Mouse (Mus musculus) embryo, embryonic 11.5 days (tissue): ENCODE data around the gene Tmem37.

Source experiments
- DNase-seq: peaks from one replicate; pipeline ENCODE4 v3.0.0-alpha.2; 2012; ENCODE audit warnings: low read depth, low spot score

Gene Tmem37

DNA sequence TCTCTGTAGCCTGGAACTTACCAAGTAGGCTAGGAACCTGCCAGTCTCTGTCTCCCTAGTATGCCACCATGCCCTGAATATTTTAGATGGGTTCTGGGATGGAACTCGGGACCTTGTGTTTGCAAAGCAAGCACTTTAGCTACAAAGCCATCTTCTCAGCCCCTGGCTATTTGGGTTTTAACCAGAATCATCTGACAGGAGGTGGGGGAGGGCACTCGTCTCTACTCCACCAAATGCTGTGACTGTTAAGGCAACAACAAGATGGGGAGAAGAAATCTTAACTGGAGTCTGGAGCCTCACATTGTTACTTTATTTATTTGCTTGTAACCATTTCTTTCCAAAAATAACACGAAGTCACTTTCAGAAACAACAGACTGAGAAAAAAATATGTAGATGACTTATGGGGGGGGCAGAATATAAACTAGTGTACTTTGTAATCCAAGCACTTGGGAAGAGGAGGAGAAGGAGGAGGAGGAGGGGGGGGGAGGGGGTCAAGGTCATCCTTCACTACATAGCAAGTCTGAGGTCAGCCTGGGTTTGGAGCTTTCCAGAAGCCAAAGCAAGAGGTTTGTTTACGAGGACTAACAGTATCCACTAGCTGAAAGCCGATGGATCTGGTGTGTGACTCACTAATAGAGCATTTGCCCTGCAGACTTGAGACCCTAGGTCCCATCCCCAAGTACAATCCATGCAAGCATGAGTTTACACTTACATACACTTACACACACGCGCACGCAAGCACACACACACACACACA is 16.0 kb downstream of the Tmem37 start:
- DNase-seq, result no peak

DNA sequence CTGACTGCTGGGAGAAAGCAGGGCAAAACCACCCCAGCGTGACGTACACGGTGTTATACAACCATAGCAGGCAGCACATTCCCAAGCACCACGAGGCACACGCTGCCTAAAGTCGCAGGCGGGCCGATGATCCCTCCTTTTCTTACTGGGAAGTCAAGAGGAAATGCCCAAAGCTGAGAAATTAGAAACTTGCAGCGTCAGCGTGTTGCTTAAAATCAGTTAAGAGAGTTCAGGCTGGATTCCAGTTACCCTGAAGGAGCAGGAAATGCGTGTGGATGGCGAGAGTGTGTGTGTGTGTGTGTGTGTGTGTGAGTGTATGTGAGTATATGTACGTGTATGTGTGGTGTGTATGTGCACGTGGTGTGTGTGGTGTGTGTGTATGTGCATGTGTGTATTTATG is 16.8 kb downstream of the Tmem37 start:
- DNase-seq, result no peak

DNA sequence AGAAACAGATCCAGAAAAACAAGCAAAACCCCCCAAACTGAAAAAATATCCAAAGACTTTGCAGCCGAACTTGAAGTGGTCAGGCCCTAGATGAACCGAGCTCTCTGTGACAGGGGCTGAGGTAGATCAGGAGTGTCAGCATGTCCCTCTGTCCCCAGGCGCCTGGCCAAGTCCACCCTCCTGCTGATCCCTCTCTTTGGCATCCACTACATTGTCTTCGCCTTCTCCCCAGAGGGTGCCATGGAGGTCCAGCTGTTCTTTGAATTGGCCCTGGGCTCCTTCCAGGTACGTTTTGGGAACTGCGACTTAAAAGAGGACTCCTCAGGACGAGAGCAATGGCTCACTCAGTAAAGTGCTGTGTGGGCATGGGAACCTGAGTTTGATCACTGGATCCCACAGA is 17.6 kb downstream of the Tmem37 start:
- no peak for DNase-seq

DNA sequence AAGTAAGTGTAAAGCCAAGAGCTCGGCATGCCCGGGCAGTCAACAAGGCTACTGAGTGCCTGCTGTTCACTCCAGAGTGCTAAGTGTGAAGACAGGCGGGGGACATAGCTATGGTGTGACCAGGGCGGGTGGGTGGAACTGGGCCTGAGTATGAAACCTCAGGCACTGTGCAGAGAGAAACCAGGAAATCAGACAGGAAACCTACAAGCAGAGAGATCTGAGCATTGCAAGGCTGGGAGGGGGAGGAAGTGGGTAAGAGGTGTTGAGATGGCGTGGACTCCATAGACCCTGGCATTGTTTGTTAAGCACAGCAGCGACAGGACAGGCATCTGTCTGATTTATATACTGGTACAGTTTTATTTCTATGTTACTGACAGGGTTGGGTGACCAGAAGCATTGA is 18.4 kb downstream of the Tmem37 start:
- DNase-seq, result no peak

DNA sequence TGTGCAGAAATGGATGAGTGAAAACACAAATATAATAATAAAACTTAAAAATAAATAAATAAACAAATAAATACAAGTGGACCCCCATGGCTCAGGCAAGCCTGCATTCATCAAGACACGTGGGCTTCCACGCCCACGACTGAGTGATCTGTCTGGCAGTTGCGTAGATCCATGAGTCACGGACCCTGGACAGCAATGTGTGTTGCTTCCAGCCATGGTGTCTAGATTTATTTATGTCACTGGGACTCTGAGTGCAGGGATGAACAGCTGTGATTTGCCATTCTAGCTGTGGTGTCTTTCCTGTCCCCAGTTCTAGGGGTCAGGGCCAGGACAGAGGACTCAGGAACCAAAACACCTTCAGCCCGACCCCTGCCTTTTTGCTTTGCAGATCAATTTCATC is 18.9 kb downstream of the Tmem37 start:
- DNase-seq, result no peak

DNA sequence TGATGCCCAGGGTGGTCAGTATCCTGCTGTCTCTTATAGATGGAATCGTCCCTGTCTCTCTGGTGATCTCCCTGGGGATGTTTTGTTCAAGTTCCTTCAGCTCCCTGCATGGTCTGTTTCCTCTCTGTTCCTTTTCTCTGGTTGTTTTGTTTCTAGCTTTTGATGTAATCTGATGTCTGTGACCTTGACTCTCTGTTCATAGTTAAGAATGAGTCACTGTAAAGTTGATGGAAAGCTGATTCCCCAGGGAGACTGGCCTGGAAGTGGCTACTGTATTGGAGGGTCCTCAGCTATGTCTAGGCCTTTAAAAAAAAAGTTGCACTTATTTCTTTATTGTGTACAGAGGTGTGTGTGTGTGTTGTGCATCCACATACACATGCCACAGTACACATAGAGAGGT is 22.8 kb downstream of the Tmem37 start:
- no peak for DNase-seq

DNA sequence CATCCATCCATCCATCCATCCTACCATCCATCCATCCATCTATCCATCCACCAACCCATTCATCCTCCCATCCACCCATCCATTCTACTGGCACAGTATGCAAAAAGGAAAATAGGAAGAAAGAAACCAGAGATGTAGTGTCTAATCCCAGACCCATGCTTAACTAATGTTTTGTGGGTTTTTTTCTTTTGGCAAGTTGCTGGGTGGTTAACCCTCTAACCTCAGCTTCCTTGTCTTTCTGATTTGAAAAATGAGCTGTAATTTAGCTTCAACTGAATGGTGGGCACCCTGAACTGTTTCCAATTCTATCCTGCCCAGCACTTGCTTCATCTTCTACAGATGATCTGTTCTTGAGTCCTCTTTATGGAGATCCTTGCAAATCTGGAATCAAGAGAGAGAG is 26.5 kb downstream of the Tmem37 start:
- no peak for DNase-seq

DNA sequence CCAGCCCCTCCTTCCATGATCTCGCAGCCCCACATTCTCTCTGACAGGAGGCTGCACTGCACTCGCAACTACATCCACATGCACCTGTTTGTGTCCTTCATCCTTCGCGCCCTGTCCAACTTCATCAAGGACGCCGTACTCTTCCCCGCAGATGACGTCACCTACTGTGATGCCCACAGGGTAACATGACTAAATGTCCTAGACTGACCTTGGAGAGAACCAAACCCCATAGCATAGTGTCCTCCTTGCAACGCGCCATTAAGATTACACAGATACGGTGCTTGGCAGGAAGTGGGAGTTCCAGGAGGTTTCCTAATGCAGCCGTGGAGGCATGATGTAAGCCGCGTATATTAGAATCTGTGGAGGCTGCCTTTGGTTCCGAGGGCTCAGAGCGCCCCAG is 29.3 kb downstream of the Tmem37 start:
- no peak for DNase-seq

DNA sequence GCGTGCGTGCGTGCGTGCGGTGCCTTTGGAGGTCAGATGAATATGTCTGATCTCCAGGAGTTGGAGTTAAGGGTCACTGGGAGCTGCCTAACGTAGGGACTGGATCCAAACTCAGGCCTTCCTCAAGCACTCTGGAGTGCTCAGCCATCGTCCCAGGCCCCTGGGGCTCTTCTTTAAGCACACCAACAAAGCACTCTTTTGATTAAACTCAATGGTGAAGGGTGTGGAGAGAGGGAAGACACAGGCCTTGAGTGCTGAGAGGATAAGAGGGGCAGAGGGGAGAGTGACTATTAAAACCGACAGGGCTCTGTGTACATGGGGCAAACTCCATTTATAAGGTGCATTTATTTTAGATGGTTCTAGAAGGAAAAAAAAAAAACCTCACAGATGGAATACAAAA is 31.5 kb downstream of the Tmem37 start:
- DNase-seq, result no peak

DNA sequence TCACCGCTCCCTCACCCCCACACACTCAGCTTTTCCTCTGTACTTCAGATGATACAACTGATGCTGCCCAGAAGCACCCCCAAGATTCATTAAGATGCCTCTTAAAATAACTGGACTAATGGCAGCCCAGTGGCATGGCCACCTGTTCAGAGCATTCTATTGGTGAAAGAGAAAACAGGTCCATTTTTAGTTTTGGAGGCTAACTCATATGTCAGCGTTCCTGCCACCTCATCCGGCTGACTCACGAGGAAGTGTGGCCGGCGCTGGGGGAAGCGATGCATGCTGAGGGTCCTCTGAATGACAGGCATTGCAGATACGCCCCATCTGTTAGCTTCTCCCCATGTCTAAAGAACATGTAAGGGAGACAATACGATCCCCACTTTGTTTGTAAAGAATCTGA is 35.3 kb downstream of the Tmem37 start:
- no peak for DNase-seq

DNA sequence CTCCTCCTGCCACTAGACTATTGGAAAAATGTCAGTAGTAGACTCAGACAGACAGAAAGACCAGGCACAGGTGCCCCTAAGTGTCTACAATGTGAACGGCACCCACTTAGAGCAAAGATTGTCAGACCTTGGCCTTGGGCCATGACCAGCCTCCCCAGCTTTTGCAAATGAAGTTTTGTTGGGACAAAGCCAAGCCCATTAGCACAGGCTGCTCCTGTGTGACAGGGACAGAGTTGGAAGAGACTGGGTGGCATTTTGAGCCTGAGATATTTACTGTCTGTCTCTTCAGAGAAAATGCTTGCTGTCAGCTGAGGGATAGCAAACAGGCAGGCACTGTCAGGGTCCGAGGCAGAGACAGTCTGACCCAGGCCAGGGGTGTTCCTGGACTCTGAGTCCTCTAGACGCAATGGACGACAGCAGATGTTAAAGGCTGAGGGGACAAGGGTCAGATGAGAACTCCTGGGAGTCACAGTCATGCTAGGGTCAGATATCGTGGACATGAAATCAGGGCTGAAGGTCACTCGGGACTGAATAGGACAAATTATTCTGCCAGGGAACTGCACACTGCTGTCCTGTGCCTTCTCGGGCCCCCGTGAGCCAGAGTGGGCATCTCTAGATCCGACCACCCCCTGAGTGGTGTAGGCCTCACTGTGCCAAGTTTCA is 36.7 kb downstream of the Tmem37 start:
- DNase-seq, result no peak

DNA sequence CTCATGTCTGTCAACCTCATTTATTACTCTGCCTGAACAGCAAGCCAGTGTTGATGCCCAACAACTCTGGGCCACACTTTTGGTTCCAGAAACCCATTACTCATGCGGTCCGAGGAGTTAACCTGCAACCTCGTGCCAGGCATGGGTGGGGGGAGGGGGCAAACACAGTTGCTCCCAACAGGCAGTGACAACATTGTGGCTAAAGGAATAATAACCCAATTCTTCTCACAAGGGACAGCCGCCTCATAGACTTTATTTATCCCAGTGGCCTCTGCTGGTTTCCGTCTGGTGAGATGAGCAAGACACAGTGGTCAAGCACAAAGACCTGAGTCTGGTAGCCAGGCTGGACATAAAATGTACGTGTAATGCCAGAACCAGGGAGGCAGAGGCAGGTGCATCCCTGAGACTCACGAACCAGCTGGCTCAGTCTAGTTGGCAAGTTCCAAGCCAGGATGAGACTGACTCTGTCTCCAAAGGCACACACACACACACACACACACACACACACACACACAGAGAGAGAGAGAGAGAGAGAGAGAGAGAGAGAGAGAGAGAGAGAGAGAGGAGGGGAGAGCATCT is 38.3 kb downstream of the Tmem37 start:
- DNase-seq, result no peak

DNA sequence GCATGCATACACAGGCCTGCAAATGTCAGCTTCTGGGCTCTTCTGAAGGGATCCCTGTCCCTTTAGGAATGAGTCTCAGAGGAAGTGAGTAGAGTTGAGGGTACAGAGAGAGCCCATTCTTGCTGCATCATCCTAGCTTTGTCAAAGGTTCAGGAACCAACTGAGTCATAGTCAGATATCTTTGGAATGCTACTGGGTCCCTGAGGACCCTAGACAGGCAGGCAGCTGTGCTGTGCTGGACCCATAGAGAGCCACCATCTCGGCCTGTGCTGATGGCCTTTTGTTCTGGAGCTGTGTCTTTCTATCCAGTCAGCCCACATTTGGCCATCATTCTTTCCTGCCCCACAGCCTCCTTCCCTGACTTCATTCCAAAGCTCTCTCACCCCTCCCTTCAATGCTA is 39.1 kb downstream of the Tmem37 start:
- DNase-seq, result no peak

DNA sequence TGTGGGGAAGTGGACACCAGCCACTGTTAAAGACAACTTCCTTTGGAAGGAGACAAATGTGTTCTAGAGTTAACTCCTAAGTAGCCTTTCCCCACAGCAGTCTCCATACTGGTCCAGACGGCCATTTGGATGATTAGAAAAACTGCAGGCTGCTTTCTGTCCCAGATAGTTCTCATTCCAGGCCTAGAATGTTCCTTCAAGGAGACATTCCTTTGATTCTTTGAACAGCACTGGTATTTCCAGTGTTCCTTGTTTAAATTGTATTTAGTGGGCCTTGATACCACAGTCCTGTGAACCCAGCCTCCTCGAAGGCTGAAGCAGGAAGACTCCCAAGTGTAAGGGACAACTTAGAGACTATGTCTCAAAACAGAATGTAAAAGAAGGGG is 40.4 kb downstream of the Tmem37 start:
- no peak for DNase-seq

DNA sequence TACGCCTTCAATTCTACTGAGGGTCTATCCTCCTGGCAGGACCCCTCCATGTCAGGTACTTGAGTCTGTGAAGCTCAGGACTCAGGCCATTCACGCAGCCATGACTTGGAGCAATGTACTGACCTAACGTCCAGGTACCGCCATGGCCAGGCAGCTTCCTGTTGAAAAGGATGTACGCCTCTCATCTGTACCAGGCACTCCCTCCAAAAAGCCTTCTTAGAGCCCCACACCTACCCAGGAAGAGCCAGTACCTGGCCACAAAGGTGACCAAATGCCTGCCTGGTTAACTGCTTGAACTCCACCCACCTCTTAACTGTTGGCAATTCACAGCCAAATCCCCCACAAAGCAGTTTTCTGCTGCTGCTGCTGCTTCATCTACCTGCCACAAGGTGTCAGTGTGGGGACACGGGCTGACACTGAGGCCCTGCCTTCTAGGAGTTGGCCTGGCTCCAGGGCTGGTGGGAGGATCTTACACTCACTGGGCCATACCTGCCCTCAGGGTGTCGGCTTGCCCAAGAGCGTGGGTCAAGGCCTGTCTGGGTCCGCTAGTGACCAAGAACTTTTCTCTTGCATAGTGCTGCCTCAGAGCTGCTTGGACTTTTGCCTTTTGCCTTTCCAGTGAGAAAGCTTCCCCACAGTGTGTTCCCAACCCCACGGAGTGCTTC is 40.9 kb downstream of the Tmem37 start:
- DNase-seq, result peak; percentile 77

DNA sequence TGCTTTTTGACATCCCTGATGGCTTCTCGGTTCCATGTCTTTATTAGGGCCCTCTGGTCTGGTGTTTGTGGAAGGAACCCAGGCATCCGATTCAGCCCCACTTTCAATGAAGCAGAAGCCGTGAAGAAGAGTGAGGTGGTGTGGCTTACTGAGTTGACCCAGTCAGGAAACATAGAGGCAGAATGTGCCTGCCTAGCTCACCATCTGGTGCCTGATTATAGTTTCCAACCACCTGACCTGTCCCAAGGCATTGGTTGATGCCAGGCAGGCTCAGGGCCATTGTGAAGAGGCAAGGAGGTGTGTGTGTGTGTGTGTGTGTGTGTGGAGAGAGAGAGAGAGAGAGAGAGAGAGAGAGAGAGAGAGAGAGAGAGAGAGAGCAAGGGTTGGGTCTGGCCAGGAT is 43.4 kb downstream of the Tmem37 start:
- no peak for DNase-seq

DNA sequence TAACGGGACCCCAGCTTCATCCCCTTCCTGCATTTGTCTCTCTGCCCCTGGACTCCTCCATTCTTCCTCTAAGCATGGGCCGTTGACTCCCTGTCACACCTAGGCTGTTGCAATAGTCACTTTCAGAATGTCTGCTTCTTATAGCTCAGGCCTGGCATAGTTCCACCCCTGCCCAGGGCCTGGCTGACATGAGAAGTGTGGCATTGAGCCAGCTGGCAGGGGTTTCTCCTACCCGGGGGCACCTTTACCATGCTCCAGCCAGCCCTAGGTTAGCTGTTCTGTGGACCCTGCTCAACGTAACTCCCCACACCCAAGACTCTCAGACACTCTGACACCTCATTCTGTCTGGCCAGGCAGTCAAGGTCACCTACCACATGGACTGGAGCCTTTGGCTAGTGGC is 46.2 kb downstream of the Tmem37 start:
- DNase-seq, result no peak

DNA sequence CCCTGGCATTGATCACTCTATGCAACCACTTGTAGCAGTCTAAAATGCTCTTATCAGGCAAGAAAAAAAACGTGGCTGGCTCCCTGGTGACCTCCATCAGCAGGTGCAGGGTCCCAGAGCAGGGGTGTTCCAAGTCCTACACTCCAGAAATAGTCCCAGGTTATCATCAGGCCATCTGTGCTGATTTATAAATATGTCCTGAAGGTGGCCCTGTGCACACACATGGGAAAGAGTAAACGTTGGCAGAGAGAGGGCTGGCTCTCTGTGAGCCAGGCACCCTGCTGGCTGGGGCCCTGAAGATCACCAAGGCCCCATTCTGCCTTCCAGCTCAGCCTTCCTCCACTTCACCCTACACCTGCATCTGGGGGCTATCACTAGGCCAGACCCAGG is 48.8 kb downstream of the Tmem37 start:
- DNase-seq, result no peak

DNA sequence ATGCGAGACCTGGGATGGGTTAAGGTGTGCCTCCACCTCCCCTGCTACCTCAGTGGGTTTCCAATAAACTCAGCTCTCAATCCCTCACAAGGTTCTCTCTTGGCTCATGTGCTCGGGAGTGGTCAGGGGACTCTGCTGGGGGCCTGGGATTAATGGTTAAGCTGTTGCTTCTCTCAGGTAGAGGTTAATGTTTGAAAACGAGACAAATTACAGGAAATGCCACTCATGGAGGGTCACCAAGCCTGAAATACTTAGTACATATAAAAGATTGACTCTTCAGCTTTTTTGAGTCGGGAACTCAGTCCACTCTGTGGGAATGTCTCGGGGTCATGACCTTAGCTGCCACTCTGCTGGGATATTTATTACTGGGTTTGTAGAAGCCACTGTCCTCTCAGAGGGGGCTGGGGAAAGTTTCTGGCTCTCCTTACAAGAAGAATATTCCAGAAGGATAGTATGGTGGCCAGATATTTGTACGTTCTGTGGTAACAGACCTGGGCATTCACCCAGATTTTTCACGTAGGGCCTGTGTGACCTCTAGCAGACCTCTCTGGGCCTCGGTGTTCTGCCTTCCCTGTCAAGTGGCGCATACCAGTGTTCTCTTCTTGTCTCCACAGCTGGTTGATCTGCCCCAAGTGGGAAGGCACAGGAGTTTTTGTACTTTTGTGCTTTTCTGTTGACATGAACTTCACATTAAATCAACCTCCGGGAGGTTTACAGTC is 49.4 kb downstream of the Tmem37 start:
- no peak for DNase-seq

DNA sequence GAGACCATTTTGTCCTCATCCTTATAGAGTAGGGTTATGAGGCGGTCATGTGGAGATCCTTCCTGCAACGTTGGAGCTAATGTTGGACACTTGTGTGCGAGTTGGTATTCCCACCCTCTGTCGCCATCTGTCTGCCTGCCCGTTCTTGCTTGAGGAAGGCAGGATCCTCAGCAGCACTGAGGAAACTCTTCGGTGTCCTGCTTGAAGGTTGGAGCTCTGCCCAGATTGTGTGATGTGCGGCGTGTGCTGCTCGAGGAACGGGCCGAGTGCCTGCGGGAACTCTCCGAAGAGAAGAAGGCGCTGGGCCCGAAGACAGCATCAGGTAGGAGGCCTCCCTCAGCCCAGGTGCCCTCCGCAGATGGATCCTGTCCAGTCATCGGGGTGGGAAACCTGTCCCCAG is 51.9 kb downstream of the Tmem37 start:
- DNase-seq, result no peak

DNA sequence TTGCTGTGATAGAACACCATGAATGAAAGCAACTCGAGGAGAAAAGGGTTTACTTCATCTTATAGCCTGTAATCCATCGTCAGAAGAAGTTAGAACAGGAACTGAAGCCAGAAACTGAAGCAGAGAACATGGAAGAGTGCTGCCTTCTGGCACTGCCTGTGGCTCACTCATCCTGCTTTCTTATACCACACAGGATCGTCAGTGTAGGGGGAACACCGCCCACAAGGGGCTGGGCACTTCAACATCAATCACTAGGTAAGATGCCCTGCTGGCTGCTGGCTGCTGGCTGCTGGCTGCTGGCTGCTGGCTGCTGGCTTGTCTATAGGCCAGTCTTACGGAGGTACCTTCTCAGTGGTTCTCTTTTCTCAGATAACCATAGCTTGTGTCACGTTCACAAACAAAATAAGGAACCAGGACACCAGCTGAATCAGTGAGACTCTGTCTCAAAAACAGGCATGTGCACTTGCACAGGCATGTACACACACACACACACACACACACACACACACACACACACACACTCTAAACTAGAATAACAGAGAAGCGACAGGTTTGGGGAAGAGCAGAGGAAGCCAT is 53.5 kb downstream of the Tmem37 start:
- DNase-seq, result no peak

DNA sequence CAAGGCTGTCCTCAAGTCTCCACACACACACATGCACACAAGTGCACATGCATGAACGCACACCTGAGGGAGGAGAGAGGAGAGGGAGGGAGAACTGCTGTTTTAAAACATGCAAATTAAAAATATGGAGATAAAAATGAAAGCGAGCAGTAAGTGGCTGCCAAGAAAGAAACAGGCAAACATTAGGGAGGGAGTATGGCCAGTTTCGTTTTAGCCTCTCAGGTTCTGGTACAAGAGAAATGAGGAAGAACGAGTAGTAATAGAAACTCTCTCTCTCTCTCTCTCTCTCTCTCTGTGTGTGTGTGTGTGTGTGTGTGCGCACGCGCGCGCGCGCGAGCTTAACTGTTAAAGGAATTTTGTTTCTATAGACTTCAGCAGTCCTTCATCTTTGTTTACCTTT is 54.4 kb downstream of the Tmem37 start:
- DNase-seq, result no peak
